Mouse (Mus musculus) forebrain, embryonic 10.5 days (tissue): ENCODE measurements at regions not wholly inside any gene's neighbourhood (a gene's known extent, or its start where the extent isn't known, plus 50 kb on each side); places are given as distances from the start of the nearest gene placed in this dataset.
"Not testable (repeated sequence)": the region's sequence is repeated elsewhere in the genome, so short reads cannot be mapped to it uniquely, and the experiment has no call there.

Experiments used
- DNase-seq: peaks from one replicate; pipeline ENCODE4 v3.0.0-alpha.2; 2017; ENCODE audit warnings: low spot score; ENCODE audit errors: extremely low spot score
- H3K27ac ChIP-seq: fragments of 300-500 bp; sonication (generic); 2 replicates; pipeline ENCODE4 v1.5.1; 2016; ENCODE audit warnings: mild to moderate bottlenecking
- H3K27me3 ChIP-seq: fragments of 300-500 bp; sonication (generic); 2 replicates; pipeline ENCODE4 v1.6.1; 2016; ENCODE audit warnings: mild to moderate bottlenecking; ENCODE audit not compliant: poor library complexity, severe bottlenecking
- H3K36me3 ChIP-seq: fragments of 300-500 bp; sonication (generic); replicated peaks from 2 replicates; pipeline ENCODE4 v1.6.1; 2016; ENCODE audit warnings: mild to moderate bottlenecking, moderate library complexity
- H3K4me1 ChIP-seq: fragments of 300-500 bp; sonication (generic); 2 replicates; pipeline ENCODE4 v1.6.1; 2016
- H3K4me3 ChIP-seq: fragments of 300-500 bp; sonication (generic); 2 replicates; pipeline ENCODE4 v1.5.1; 2016; ENCODE audit warnings: mild to moderate bottlenecking, moderate library complexity
- H3K9me3 ChIP-seq: fragments of 300-500 bp; sonication (generic); 2 replicates; pipeline ENCODE4 v1.6.1; 2016; ENCODE audit warnings: mild to moderate bottlenecking, moderate library complexity
- WGBS: fragments of 180-500 bp; shearing (Covaris S2); methylation state at CpG from one replicate; pipeline ENCODE4 v1.1.7; 2016; 5-methylcytosine and 5-hydroxymethylcytosine counted together

DNA sequence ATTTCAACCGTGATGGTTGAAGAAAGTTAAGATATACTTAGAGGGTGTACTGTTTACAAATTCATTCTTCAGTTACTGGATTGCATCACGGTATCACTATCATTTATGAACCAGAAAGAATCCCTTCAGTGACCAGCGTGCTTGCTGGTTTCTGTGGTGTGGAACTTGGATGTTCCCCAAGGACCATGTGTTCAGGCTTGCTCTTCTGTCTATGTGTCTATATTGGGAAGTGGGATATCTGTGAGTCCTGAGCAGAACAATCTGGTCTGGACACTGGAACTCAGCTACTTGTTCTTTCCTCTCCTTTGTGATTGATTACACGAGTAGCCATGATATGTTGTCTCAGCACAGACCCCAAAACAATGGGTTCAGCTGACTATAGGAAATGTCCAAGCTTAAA is 618.6 kb downstream of the Epha7 start:
- H3K27me3 ChIP-seq, H3K4me3 ChIP-seq, DNase-seq, H3K36me3 ChIP-seq, H3K27ac ChIP-seq, H3K9me3 ChIP-seq, H3K4me1 ChIP-seq: not testable (repeated sequence)
- 84% methylated on average over 4 of the region's 4 CpGs for WGBS

DNA sequence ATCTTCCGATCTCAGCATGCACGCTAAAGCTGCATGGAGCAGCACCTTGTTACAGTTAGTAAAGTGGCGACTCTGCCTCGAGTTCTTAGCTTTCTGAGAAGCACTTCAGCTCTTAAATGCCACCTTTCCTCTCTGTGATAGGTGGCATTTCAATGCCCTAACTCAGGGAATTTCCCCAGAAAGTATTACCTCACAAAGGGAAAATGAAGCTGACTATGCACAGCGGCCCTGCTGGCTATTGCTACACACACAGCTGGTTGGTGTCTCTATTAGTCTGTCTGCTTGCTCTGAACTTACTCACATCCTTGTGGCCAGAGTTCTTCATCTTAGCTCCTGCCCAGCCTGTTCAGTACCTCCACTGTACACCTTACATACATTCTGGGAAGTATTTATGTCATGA is 650.4 kb downstream of the Epha7 start:
- no peaks in the 10 kb centered on the region for H3K27me3 ChIP-seq
- H3K27ac ChIP-seq, result no peak overlapping the region
- no peaks in the 10 kb centered on the region for H3K9me3 ChIP-seq
- H3K4me1 ChIP-seq, result no peaks in the 10 kb centered on the region
- DNase-seq, result no peak
- WGBS, result 84% methylated on average over 5 of the region's 5 CpGs
- no peaks in the 10 kb centered on the region for H3K36me3 ChIP-seq
- H3K4me3 ChIP-seq, result no peak overlapping the region

DNA sequence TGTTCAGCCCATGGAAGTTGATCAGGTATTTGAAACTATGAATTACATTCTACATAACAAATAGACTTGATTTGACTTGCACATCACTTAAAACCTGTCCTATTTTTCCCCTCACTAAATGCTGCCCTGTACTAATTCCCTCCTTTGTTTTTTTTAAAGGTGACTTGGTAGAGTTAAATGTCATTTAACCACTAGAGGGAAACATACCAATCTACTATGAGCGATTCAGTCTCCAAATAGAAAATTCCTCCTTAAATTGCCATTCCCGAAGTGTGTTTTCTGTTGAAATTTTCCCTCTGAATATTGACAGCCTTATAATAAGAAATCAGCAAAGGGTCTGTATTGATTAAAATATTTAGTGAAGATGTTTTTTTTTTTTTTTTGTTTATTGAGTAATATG is 653.4 kb downstream of the Epha7 start:
- H3K36me3 ChIP-seq, result no peaks in the 10 kb centered on the region
- no peaks in the 10 kb centered on the region for H3K9me3 ChIP-seq
- 69% methylated on average over 2 of the region's 2 CpGs for WGBS
- H3K4me1 ChIP-seq, result no peaks in the 10 kb centered on the region
- no peak for DNase-seq
- no peak overlapping the region for H3K27ac ChIP-seq
- no peaks in the 10 kb centered on the region for H3K27me3 ChIP-seq
- no peak overlapping the region for H3K4me3 ChIP-seq

DNA sequence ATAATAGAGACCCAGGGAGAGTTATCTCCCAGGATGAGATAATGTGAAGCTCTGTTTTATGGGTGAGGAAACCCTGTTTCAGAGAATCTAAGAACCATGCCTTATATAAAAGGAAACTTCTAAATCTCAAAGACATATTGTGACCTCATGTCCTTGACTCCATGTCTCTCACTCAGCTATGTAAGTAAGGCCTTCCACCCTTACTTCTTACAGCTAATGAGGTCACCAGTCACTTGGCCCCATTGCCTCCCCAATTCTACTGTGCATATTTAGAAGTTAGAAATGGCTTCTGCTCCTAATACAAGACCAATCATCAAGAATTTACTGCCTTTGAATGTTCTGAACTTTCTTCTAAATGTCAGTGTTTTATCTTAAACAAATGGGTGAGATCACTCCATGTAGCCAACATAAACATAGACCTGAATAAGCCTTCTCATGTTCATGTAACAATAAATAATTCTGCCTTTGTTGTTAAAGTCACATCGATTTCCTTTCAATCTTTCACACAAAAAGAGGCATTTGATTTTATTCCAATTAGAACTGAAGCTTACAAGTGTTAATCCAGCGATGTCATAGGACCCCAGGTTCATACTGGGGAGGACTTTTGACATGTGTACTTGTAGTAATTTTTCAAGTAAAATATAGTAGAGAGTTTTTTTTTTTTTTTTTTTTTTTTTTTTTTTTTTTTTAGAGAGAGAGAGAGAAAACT is 667.6 kb downstream of the Epha7 start:
- Histone ChIP-seq H3K9me3 (no peaks in the 10 kb centered on the region), H3K27me3 (no peaks in the 10 kb centered on the region), H3K4me1 (no peaks in the 10 kb centered on the region), H3K36me3 (no peaks in the 10 kb centered on the region), H3K27ac (no peak overlapping the region), H3K4me3 (no peak overlapping the region)
- 85% methylated on average over 2 of the region's 2 CpGs for WGBS
- no peak for DNase-seq

DNA sequence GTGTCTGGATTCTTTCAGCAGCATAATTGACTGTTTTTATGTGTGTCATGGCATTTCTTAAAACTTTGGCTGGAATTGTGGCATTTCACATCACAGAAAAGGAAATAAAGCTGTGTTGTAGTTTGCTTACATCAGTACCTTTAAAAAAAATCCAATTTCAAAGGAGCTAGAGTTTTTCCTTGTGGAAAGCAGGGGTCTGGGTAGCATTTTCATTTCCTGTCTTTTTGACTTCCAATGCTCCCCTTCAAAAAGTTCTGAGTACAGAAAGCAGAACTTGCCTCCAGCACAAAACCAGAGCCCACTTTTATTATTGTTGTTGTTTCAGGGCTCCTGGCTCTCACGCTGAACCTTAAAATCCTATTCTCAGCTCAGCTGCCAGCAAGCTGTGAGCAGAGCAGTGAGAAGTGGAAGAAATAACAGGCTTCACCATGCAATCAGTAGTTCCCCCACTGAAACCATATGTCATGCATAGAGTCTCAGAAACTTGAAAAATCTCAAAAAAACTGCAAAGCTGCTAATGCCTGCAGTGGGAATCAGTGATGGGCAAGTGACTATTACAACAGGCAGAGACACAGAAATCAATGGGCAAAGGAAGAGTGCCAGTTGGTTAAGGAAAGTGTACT is 668.3 kb downstream of the Epha7 start:
- WGBS, result 76% methylated on average over 1 of the region's 1 CpGs
- H3K27me3 ChIP-seq, result no peaks in the 10 kb centered on the region
- DNase-seq, result no peak

DNA sequence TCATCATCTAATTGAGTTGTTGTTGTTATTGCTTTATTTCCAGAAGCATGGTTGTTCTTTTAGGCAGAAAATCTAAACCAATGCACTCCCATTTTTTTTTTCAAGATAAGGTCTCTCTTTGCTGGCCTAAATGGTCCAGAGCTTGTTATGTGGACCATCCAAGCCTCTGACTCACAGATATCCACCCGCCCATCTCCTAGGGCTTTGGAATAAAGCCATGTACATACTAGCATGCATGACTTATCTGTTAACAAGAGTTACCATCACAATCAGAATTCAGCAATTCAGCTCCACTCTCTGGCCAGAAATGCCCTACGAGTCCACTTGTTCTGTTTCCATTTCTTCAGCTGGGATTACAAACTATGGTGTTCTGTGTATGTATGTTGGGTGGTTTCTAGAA is 669.5 kb downstream of the Epha7 start:
- WGBS, result 91% methylated on average over 2 of the region's 2 CpGs
- no peak overlapping the region for H3K27ac ChIP-seq
- H3K4me1 ChIP-seq, result no peaks in the 10 kb centered on the region
- no peaks in the 10 kb centered on the region for H3K27me3 ChIP-seq
- no peak for DNase-seq
- no peaks in the 10 kb centered on the region for H3K36me3 ChIP-seq
- H3K9me3 ChIP-seq, result no peaks in the 10 kb centered on the region
- H3K4me3 ChIP-seq, result no peak overlapping the region

More for the DNA sequence above, 668.3 kb downstream of the Epha7 start:
- Histone ChIP-seq H3K9me3 (no peaks in the 10 kb centered on the region), H3K36me3 (no peaks in the 10 kb centered on the region), H3K4me3 (no peak overlapping the region), H3K4me1 (no peaks in the 10 kb centered on the region), H3K27ac (no peak overlapping the region)

DNA sequence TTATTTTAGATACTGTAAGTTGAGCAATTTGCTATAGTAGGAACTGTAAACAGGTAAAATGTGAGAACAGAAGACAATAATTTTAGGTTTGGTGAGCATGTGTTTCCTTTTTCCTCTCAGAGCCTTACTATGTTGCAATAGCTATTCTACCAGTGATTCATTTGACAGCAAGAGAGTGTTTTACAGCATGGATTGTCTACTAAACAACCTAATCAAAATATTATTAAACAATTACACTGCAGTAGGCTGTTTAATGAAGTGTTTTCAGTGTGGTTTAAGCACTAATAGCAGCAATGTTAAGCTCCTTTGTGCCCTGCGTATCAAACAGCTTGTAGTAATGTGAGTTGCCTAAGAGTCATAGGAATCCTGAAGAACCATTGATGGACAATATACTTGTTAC is 687.9 kb downstream of the Epha7 start:
- no peaks in the 10 kb centered on the region for H3K36me3 ChIP-seq
- H3K27ac ChIP-seq, result no peak overlapping the region
- no peak overlapping the region for H3K4me3 ChIP-seq
- DNase-seq, result no peak
- WGBS, result 88% methylated on average over 1 of the region's 1 CpGs
- H3K4me1 ChIP-seq, result no peaks in the 10 kb centered on the region
- H3K9me3 ChIP-seq, result no peaks in the 10 kb centered on the region
- no peaks in the 10 kb centered on the region for H3K27me3 ChIP-seq

DNA sequence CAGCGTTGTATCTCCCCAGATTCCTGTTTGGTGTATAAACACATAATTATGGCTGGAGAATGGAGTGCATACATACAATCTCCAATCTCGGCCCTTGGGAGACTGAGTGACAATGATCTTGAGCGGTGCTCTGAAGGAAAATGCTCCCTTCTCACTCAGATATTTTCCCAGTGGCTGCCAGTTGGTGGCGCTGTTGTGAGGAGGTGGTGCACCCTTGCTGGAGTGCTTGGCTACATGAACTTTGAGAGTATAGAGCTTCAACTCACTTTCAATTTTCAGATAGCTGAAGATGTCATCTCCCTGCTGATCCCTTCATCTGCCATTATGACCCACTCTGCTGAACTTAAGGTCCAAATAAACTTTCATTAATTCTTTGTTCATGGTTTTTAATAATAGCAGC is 712.1 kb downstream of the Epha7 start:
- no peaks in the 10 kb centered on the region for H3K9me3 ChIP-seq
- no peak for DNase-seq
- no peak overlapping the region for H3K4me3 ChIP-seq
- H3K36me3 ChIP-seq, result no peaks in the 10 kb centered on the region
- H3K27ac ChIP-seq, result no peak overlapping the region
- WGBS, result 69% methylated on average over 4 of the region's 4 CpGs
- H3K4me1 ChIP-seq, result no peaks in the 10 kb centered on the region
- H3K27me3 ChIP-seq, result no peaks in the 10 kb centered on the region

DNA sequence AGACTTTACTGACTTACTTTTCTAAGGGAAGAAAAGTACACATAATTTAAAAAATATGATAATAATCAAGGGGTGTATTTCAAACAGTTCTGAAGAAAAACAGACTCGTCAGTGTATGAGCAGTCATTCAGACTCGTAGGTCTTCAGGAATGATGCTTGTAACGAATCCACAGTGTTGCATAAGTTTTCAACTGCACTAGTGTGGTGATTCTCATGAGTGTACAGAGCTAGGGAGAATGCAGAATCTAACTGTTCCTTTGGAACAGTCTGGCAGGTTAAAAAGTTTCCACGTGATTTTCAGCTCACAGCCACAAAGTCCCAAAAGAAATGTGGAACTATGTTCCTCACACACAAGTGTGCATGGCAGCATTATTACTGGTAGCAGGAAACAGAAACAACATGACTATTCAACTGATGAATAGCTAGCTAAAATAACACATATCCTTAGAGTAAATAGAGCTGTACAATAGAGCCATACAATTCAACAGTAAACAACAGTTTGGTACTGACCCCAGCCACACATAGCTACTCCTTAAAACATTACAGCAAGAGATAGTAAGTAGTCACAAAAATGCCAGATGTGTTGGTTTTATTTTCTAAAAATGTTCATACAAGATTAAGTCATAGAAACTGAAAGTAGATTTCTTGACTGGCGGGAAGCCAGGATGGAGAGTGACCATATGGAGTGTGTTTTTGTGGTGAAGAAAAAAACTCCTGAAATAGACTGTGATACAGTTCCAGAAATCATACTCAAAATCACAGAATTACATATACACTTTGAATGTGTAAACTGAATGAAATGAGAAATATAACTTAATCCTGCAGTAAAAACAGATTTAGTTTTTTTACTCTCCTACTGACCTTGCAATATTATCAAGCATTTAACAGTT is 713.1 kb downstream of the Epha7 start:
- 87% methylated on average over 5 of the region's 5 CpGs for WGBS
- H3K9me3 ChIP-seq, result no peaks in the 10 kb centered on the region

More for the DNA sequence above, 713.1 kb downstream of the Epha7 start:
- DNase-seq, result no peak
- Histone ChIP-seq H3K4me3 (no peak overlapping the region), H3K36me3 (no peaks in the 10 kb centered on the region), H3K4me1 (no peaks in the 10 kb centered on the region), H3K27ac (no peak overlapping the region), H3K27me3 (no peaks in the 10 kb centered on the region)
